ENCODE assay signal across 19 mouse cellular contexts in genomic region chr6:147013546-147013945, GRCm38 (mm10). TPM values are rescaled to one million over a fixed set of nuclear protein-coding genes. Genes with fewer than 3 reads are reported as not detected.
DNase-seq lines count a peak whose midpoint lies in the region; ATAC-seq and TF ChIP-seq lines count a peak whose summit lies in the region.
"Had no signal": no experiment of that assay in that cellular context is flagged by ENCODE, and none has a peak within 500 bp of the region (broad histone marks: within the 10 kb centered on the region; RNA-seq: fewer than 3 reads in every experiment).

No protein-coding gene starts in this region.

- WGBS in neural tube, embryonic 15.5 days = 71% methylated on average over 1 of the region's 1 CpGs

- no peak for ATAC-seq in cerebellum, adult (ENCODE audit: insufficient number of reproducible peaks, low FRiP score, low TSS enrichment)
- ATAC-seq in megakaryocyte-erythroid progenitor cell, adult 5-6 weeks (replicated peaks; ENCODE audit: low FRiP score, low TSS enrichment, poor library complexity, severe bottlenecking) = 0 out of 2 replicates have a peak, but pooled peaks have one; percentile 61
- ATAC-seq in neural tube, embryonic 15.5 days (ENCODE audit: low FRiP score) = no peak

- DNase-seq in cerebellum, postnatal 14 days = peak; percentile 40 to 46
- no peak for DNase-seq in left cerebral cortex, adult 2 months (ENCODE audit: extremely low spot score in 1 of 2, low spot score in 2 of 2)
- DNase-seq in left cerebral cortex, postnatal 14 days (ENCODE audit: low spot score in 2 of 2) = no peak
- DNase-seq in CH12.LX (ENCODE audit: extremely low read depth) = peak; percentile 27
- DNase-seq in ovary, postnatal 36 days (ENCODE audit: low spot score) = no peak
- DNase-seq: cerebellum, adult 9-10 months; lung, postnatal 4 days; midbrain, embryonic 14.5 days; thymus, adult 2 months had no signal

- TF ChIP-seq RAD21 in CH12.LX (IDR thresholded peaks at IDR 0.05; ENCODE audit: low read depth, low read length) = peak; percentile 63

- no peak for TF ChIP-seq POLR2A in CH12.LX (IDR thresholded peaks at IDR 0.05; ENCODE audit: low read depth, low read length)

- in situ Hi-C loops in CH12.LX (cut with MboI; ENCODE audit: low pct_ligation_motif_present, low pct_unique_long_range_greater_than_20kb, low sequenced_read_pairs) = loop anchor here (5.0 to 10.0 kb wide), 2 partner anchors 79 to 231 kb away; partner anchors contain the start of gene Klhl42

- H3K4me2 ChIP-seq in CH12.LX (ENCODE audit: insufficient read depth, low read depth, poor library complexity, severe bottlenecking) = no peak overlapping the region
- no peak overlapping the region for H3K4me2 ChIP-seq in neural tube, embryonic 15.5 days
- H3K4me2 ChIP-seq: hindbrain, embryonic 14.5 days; neural tube, embryonic 12.5 days had no signal

- H3K27ac ChIP-seq in left cerebral cortex, adult 2 months = no peak overlapping the region
- H3K27ac ChIP-seq in CH12.LX (ENCODE audit: insufficient read depth, low read depth) = no peak overlapping the region
- H3K27ac ChIP-seq in neural tube, embryonic 15.5 days (replicated peaks) = no peak overlapping the region
- H3K27ac ChIP-seq: hindbrain, embryonic 14.5 days; neural tube, embryonic 12.5 days had no signal

- no peak overlapping the region for H3K4me3 ChIP-seq in left cerebral cortex, adult 2 months
- H3K4me3 ChIP-seq in CH12.LX (replicated peaks in 1 of 3; ENCODE audit: low read depth in 2 of 3, low read length in 2 of 3, poor library complexity in 1 of 3) = no peak overlapping the region
- H3K4me3 ChIP-seq in neural tube, embryonic 15.5 days (replicated peaks) = no peak overlapping the region
- H3K4me3 ChIP-seq: neural tube, embryonic 12.5 days had no signal

- dilution Hi-C loops in CH12.LX (cut with MboI; ENCODE audit: extremely low pct_ligation_motif_present, extremely low pct_unique_long_range_greater_than_20kb, low sequenced_read_pairs) = no loop called here

- H3K27me3 ChIP-seq in CH12.LX (replicated peaks) = no peaks in the 10 kb centered on the region
- no peaks in the 10 kb centered on the region for H3K27me3 ChIP-seq in neural tube, embryonic 15.5 days (replicated peaks)
- H3K27me3 ChIP-seq: neural tube, embryonic 12.5 days had no signal

- H3K36me3 ChIP-seq in CH12.LX (replicated peaks in 1 of 2; ENCODE audit: control insufficient read depth in 1 of 2, insufficient read depth in 1 of 2, low read length in 1 of 2) = peaks cover 3 to 41% of the 10 kb centered on the region in 2 experiments
- H3K36me3 ChIP-seq in neural tube, embryonic 15.5 days = no peaks in the 10 kb centered on the region
- H3K36me3 ChIP-seq: neural tube, embryonic 12.5 days had no signal

- no peak overlapping the region for H3K9ac ChIP-seq in CH12.LX (ENCODE audit: insufficient read depth, low read depth)
- H3K9ac ChIP-seq in neural tube, embryonic 15.5 days (replicated peaks) = no peak overlapping the region
- H3K9ac ChIP-seq: hindbrain, embryonic 14.5 days; neural tube, embryonic 12.5 days had no signal

- TF ChIP-seq EP300 in CH12.LX (IDR thresholded peaks at IDR 0.05; ENCODE audit: low read length) = no peak

- no peaks in the 10 kb centered on the region for H3K9me3 ChIP-seq in CH12.LX (replicated peaks; ENCODE audit: low read length)
- no peaks in the 10 kb centered on the region for H3K9me3 ChIP-seq in neural tube, embryonic 15.5 days (replicated peaks)
- H3K9me3 ChIP-seq: neural tube, embryonic 12.5 days had no signal

- TF ChIP-seq CTCF in left cerebral cortex, adult 2 months (IDR thresholded peaks at IDR 0.05) = peak; percentile 17; the same call in 1 of the 2 replicates
- peak in 1 of 2 experiments; percentile 54; a peak in 2 of 4 replicates for TF ChIP-seq CTCF in CH12.LX (conservative IDR thresholded peaks at IDR 0.05 in 1 of 2, IDR thresholded peaks at IDR 0.05 in 1 of 2; ENCODE audit: low read depth in 2 of 2, low read length in 2 of 2)

- H3K79me2 ChIP-seq in CH12.LX (replicated peaks; ENCODE audit: control insufficient read depth, extremely low read depth, insufficient read depth, poor library complexity, severe bottlenecking) = no peaks in the 10 kb centered on the region

- intact Hi-C loops in left cerebral cortex, adult 2 months (cut with DNase I) = loop anchor here (5.0 kb wide), 1 partner anchor 104 kb away; no protein-coding TSS in a partner anchor
- intact Hi-C loops in left cerebral cortex, postnatal 14 days (cut with DNase I) = loop anchor here (10.0 kb wide), 1 partner anchor 941 kb away; no protein-coding TSS in a partner anchor

- H3K4me1 ChIP-seq in CH12.LX (ENCODE audit: control insufficient read depth in 1 of 2, insufficient read depth in 2 of 2) = peaks cover 6 to 51% of the 10 kb centered on the region in 2 experiments
- H3K4me1 ChIP-seq in neural tube, embryonic 15.5 days = no peaks in the 10 kb centered on the region
- H3K4me1 ChIP-seq: neural tube, embryonic 12.5 days had no signal

TF ChIP-seq in CH12.LX, 34 proteins besides CTCF, POLR2A, EP300 and RAD21:
- peak; percentile 54 for TF ChIP-seq SMC3 (IDR thresholded peaks at IDR 0.05; ENCODE audit: low read depth, low read length)
- TF ChIP-seq TBP (conservative IDR thresholded peaks at IDR 0.05; ENCODE audit: low read depth, low read length) = no peak
- peak; percentile 46; the same call in 1 of the 2 replicates for TF ChIP-seq IRF4 (IDR thresholded peaks at IDR 0.05; ENCODE audit: low read depth, low read length)

RNA-seq across cellular contexts. Expression of gene Rep15, which starts 18.8 kb away (rescaled TPM):
- total RNA-seq in left cerebral cortex, adult 2 months (2021) = 1 to 10 TPM; 2.6 to 3.0 TPM
- 1 to 10 TPM; 1.6 to 2.5 TPM for total RNA-seq in left cerebral cortex, postnatal 14 days (2021)
- total RNA-seq in CH12.LX (2012; rRNA removed) (0.08 and 0.38 TPM in 2 replicates), CH12.LX (2014; rRNA removed) (not detected in 2 replicates)
- 0.14 TPM in 1 of 2 replicates, not detected in the other for polyA plus RNA-seq in CH12.LX (2012; ENCODE audit: insufficient read length, low read depth)
- total RNA-seq in megakaryocyte-erythroid progenitor cell, adult 5-6 weeks (2014; fragmentation: Nextera tagmentation) = 1.0 and 1.3 TPM in 2 replicates
- total RNA-seq in megakaryocyte-erythroid progenitor cell, adult 5-6 weeks (2017) = 0.57 TPM in 1 of 2 replicates, not detected in the other
- 0.88 and 0.95 TPM in 2 replicates for polyA plus RNA-seq in neural tube, embryonic 15.5 days (2015; fragmentation: Nextera tagmentation; extraction: Ambion mirVana)

RNA-seq across cellular contexts. Expression of gene Mrps35, which starts 29.0 kb away (rescaled TPM):
- 10 to 100 TPM; 43.7 to 47.9 TPM for total RNA-seq in left cerebral cortex, adult 2 months (2021)
- total RNA-seq in left cerebral cortex, postnatal 14 days (2021) = 10 to 100 TPM; 42.8 to 45.9 TPM
- total RNA-seq in CH12.LX (2012; rRNA removed) (84.2 and 86.1 TPM in 2 replicates), CH12.LX (2014; rRNA removed) (36.6 and 58.4 TPM in 2 replicates)
- polyA plus RNA-seq in CH12.LX (2012; ENCODE audit: insufficient read length, low read depth) = 141 and 194 TPM in 2 replicates
- total RNA-seq in megakaryocyte-erythroid progenitor cell, adult 5-6 weeks (2014; fragmentation: Nextera tagmentation) = 94.4 and 113 TPM in 2 replicates
- 115 and 125 TPM in 2 replicates for total RNA-seq in megakaryocyte-erythroid progenitor cell, adult 5-6 weeks (2017)
- 83.9 and 92.8 TPM in 2 replicates for polyA plus RNA-seq in neural tube, embryonic 15.5 days (2015; fragmentation: Nextera tagmentation; extraction: Ambion mirVana)

RNA-seq across cellular contexts. Expression of gene 1700034J05Rik, which starts 59.3 kb away (rescaled TPM):
- not detected for total RNA-seq in left cerebral cortex, adult 2 months (2021)
- not detected for total RNA-seq in left cerebral cortex, postnatal 14 days (2021)
- total RNA-seq in CH12.LX (2012; rRNA removed) = not detected in 2 replicates
- total RNA-seq in CH12.LX (2014; rRNA removed) = not detected in 2 replicates
- not detected in 2 replicates for polyA plus RNA-seq in CH12.LX (2012; ENCODE audit: insufficient read length, low read depth)
- not detected in 2 replicates for total RNA-seq in megakaryocyte-erythroid progenitor cell, adult 5-6 weeks (2014; fragmentation: Nextera tagmentation)
- total RNA-seq in megakaryocyte-erythroid progenitor cell, adult 5-6 weeks (2017) = not detected in 2 replicates
- polyA plus RNA-seq in neural tube, embryonic 15.5 days (2015; fragmentation: Nextera tagmentation; extraction: Ambion mirVana) = not detected in 2 replicates
- total RNA-seq: layer of hippocampus, adult 8-10 months; left cerebral cortex, postnatal 10 days; liver, adult 2 months had no signal
- polyA plus RNA-seq: embryonic facial prominence, embryonic 11.5 days; frontal cortex, adult 2 months; liver, adult 2 months; midbrain, embryonic 14.5 days; thymus, adult 2 months had no signal

Comparison
In these comparisons a context has a peak if more than half of its experiments do, and no peak if none do; other contexts are left out.
1. DNase-seq: peak in cerebellum, postnatal 14 days (2 of 2) and CH12.LX (single experiment); none in left cerebral cortex, adult 2 months (0 of 2), left cerebral cortex, postnatal 14 days (0 of 2) and ovary, postnatal 36 days (single experiment).